Mouse (Mus musculus): ENCODE data around the gene Tmem263. TPM values are rescaled to one million over a fixed set of nuclear protein-coding genes. Genes with fewer than 3 reads are reported as not detected.

The Tmem263 gene
- polyA plus RNA-seq, 1 experiment from 2014 or later = 144 TPM

GRCm38 (mm10) chr10:85146282-85146681 lies 43.9 kb downstream of the Tmem263 start:
- Histone ChIP-seq H3K27me3 (no peaks in the 10 kb centered on the region), H3K9me3 (no peaks in the 10 kb centered on the region), H3K9ac (no peak overlapping the region), H3K4me2 (replicated peaks) (no peak overlapping the region), H3K4me3 (no peak overlapping the region), H3K27ac (no peak overlapping the region), H3K36me3 (peaks cover 55% of the 10 kb centered on the region), H3K4me1 (peaks cover 12% of the 10 kb centered on the region)
- no peak for ATAC-seq (ENCODE audit: low FRiP score, low read depth)
- WGBS = 90% methylated on average over 14 of the region's 14 CpGs

GRCm38 (mm10) chr10:85149226-85149625 lies 46.8 kb downstream of the Tmem263 start:
- Histone ChIP-seq H3K27ac (no peak overlapping the region), H3K27me3 (no peaks in the 10 kb centered on the region), H3K9ac (no peak overlapping the region), H3K4me3 (no peak overlapping the region), H3K36me3 (peaks cover 36% of the 10 kb centered on the region), H3K9me3 (no peaks in the 10 kb centered on the region), H3K4me1 (no peaks in the 10 kb centered on the region), H3K4me2 (replicated peaks) (no peak overlapping the region)
- ATAC-seq (ENCODE audit: low FRiP score, low read depth) = no peak
- 78% methylated on average over 5 of the region's 5 CpGs for WGBS

GRCm38 (mm10) chr10:85154195-85154594 lies 51.8 kb downstream of the Tmem263 start:
- Histone ChIP-seq H3K9me3 (no peaks in the 10 kb centered on the region), H3K4me3 (no peak overlapping the region), H3K9ac (no peak overlapping the region), H3K4me2 (replicated peaks) (no peak overlapping the region), H3K27me3 (no peaks in the 10 kb centered on the region), H3K4me1 (no peaks in the 10 kb centered on the region), H3K36me3 (peaks cover 12% of the 10 kb centered on the region), H3K27ac (no peak overlapping the region)
- ATAC-seq (ENCODE audit: low FRiP score, low read depth) = no peak
- WGBS = 14% methylated on average over 2 of the region's 2 CpGs

- H3K4me1 ChIP-seq = 0 out of 2 replicates have a peak, but pooled peaks cover 2% of the 10 kb centered on the region
- whole genome bisulfite sequencing = 90% methylated on average over 7 of the region's 7 CpGs
- ATAC-seq (ENCODE audit: low FRiP score, low read depth) = no peak
These were observed 55.0 kb downstream of the Tmem263 start for GRCm38 (mm10) chr10:85157451-85157850.

GRCm38 (mm10) chr10:85159989-85160619 lies 57.7 kb downstream of the Tmem263 start:
- H3K9me3 ChIP-seq = no peaks in the 10 kb centered on the region
- no peak overlapping the region for H3K4me3 ChIP-seq
- no peak overlapping the region for H3K27ac ChIP-seq
- no peak for ATAC-seq (ENCODE audit: low FRiP score, low read depth)
- 0 out of 2 replicates have a peak, but pooled peaks cover 2% of the 10 kb centered on the region for H3K4me1 ChIP-seq
- no peaks in the 10 kb centered on the region for H3K27me3 ChIP-seq
- 84% methylated on average over 1 of the region's 1 CpGs for WGBS
- no peak overlapping the region for H3K9ac ChIP-seq
- H3K4me2 ChIP-seq (replicated peaks) = no peak overlapping the region
- no peaks in the 10 kb centered on the region; the same call in 1 of the 2 replicates for H3K36me3 ChIP-seq

More at GRCm38 (mm10) chr10:85157451-85157850, 55.0 kb downstream of the Tmem263 start:
- no peaks in the 10 kb centered on the region for H3K9me3 ChIP-seq
- no peak overlapping the region for H3K9ac ChIP-seq
- no peaks in the 10 kb centered on the region for H3K27me3 ChIP-seq
- H3K36me3 ChIP-seq = no peaks in the 10 kb centered on the region; the same call in 1 of the 2 replicates
- no peak overlapping the region for H3K27ac ChIP-seq
- H3K4me3 ChIP-seq = no peak overlapping the region
- no peak overlapping the region for H3K4me2 ChIP-seq (replicated peaks)

- 82% methylated on average over 5 of the region's 5 CpGs for WGBS
- ATAC-seq (ENCODE audit: low FRiP score, low read depth) = no peak
- H3K4me1 ChIP-seq = 0 out of 2 replicates have a peak, but pooled peaks cover 2% of the 10 kb centered on the region
- no peaks in the 10 kb centered on the region for H3K27me3 ChIP-seq
- H3K9ac ChIP-seq = no peak overlapping the region
- H3K9me3 ChIP-seq = no peaks in the 10 kb centered on the region
- no peak overlapping the region for H3K27ac ChIP-seq
- H3K36me3 ChIP-seq = no peaks in the 10 kb centered on the region
- H3K4me3 ChIP-seq = no peak overlapping the region
- no peak overlapping the region for H3K4me2 ChIP-seq (replicated peaks)
These were observed 59.4 kb downstream of the Tmem263 start for GRCm38 (mm10) chr10:85161745-85162351.

- Histone ChIP-seq H3K36me3 (no peaks in the 10 kb centered on the region), H3K4me3 (no peak overlapping the region)
- ATAC-seq (ENCODE audit: low FRiP score, low read depth) = no peak
These were observed 62.4 kb downstream of the Tmem263 start for GRCm38 (mm10) chr10:85164791-85165190.

GRCm38 (mm10) chr10:85165306-85165705 lies 62.9 kb downstream of the Tmem263 start:
- WGBS = 87% methylated on average over 5 of the region's 5 CpGs
- Histone ChIP-seq H3K9ac (no peak overlapping the region), H3K4me2 (replicated peaks) (no peak overlapping the region), H3K4me1 (0 out of 2 replicates have a peak, but pooled peaks cover 2% of the 10 kb centered on the region), H3K4me3 (no peak overlapping the region), H3K36me3 (no peaks in the 10 kb centered on the region), H3K27ac (no peak overlapping the region), H3K27me3 (no peaks in the 10 kb centered on the region), H3K9me3 (no peaks in the 10 kb centered on the region)
- no peak for ATAC-seq (ENCODE audit: low FRiP score, low read depth)

More at GRCm38 (mm10) chr10:85164791-85165190, 62.4 kb downstream of the Tmem263 start:
- Histone ChIP-seq H3K4me2 (replicated peaks) (no peak overlapping the region), H3K27ac (no peak overlapping the region), H3K9me3 (no peaks in the 10 kb centered on the region), H3K4me1 (0 out of 2 replicates have a peak, but pooled peaks cover 2% of the 10 kb centered on the region), H3K27me3 (no peaks in the 10 kb centered on the region), H3K9ac (no peak overlapping the region)
- WGBS = 96% methylated on average over 13 of the region's 13 CpGs

Other genes with a start within 250 kb of the Tmem263 start
- gene Ric8b, start 185.0 kb upstream of the Tmem263 start, polyA plus RNA-seq (2015; fragmentation: Nextera tagmentation; extraction: Ambion mirVana) = 28.6 and 30.1 TPM in 2 replicates
- 1.4 and 1.7 TPM in 2 replicates for gene Fhl4, start 132 bp upstream of the Tmem263 start, polyA plus RNA-seq (2015; fragmentation: Nextera tagmentation; extraction: Ambion mirVana)
- gene Mterf2, start 25.4 kb downstream of the Tmem263 start, polyA plus RNA-seq (2015; fragmentation: Nextera tagmentation; extraction: Ambion mirVana) = 23.7 and 24.3 TPM in 2 replicates
- gene Cry1, start 82.4 kb downstream of the Tmem263 start, polyA plus RNA-seq (2015; fragmentation: Nextera tagmentation; extraction: Ambion mirVana) = 37.7 and 39.4 TPM in 2 replicates